Mouse (Mus musculus) gastrocnemius, adult 8-10 months (tissue): ENCODE measurements around the gene Gm45783. TPM values are rescaled to one million over a fixed set of nuclear protein-coding genes. Genes with fewer than 3 reads are reported as not detected.
"Not testable (repeated sequence)": the region's sequence is repeated elsewhere in the genome, so short reads cannot be mapped to it uniquely, and the experiment has no call there.

ENCODE experiments used
- DNase-seq, 2 experiments: peaks; one replicate each; pipeline ENCODE4 v3.0.0; 2022; ENCODE audit warnings: low spot score in 2 of 2
- microRNA-seq: library from miRNA; unstranded; fragments of <30 nt; microRNA quantifications from one replicate; pipeline ENCODE4 v1.2.0, GENCODE M21; 2022
- total RNA-seq, 4 experiments: library from RNA; stranded (reverse); gene quantifications; 2 replicates each; pipeline ENCODE4 v1.2.4; 2022

Gene Gm45783
- total RNA-seq: not detected

- not testable (repeated sequence) for DNase-seq
Observed at GRCm38 (mm10) chr7:7374431-7374830, at the start of gene Gm45783. Gene Gm45783, minus strand, starts transcription at chr7:7374573.

GRCm38 (mm10) chr7:7399603-7400002 is 25.2 kb upstream of the Gm45783 start, which contains the start of gene Vmn2r31:
Gene Vmn2r31, minus strand, starts transcription at chr7:7399703.
- not testable (repeated sequence) for DNase-seq

GRCm38 (mm10) chr7:7337509-7337908 is 36.9 kb downstream of the Gm45783 start, which contains the start of gene Vmn2r30:
Gene Vmn2r30, minus strand, starts transcription at chr7:7337609.
- DNase-seq: not testable (repeated sequence)

GRCm38 (mm10) chr7:7295595-7295994 is 78.8 kb downstream of the Gm45783 start:
- DNase-seq: peak in 1 of 2 experiments; percentile 19

Small RNA genes lying within 50 kb of the gene (microRNA-seq; reads per million reads assigned to microRNA genes)
- not detected for gene Mir5620

Other genes starting within 250 kb of the Gm45783 start
- 1 to 10 TPM in 2 of 4 experiments, under 1 TPM in 2; 0.65 to 2.0 (median 1.0) TPM for gene Zfp773, start 237.8 kb downstream of the Gm45783 start, total RNA-seq
- gene Zfp418, start 203.2 kb downstream of the Gm45783 start, total RNA-seq: 1 to 10 TPM; 1.3 to 2.6 (median 1.9) TPM
- 1 to 10 TPM; 2.2 to 3.2 (median 2.3) TPM for gene Zfp772, start 164.6 kb downstream of the Gm45783 start, total RNA-seq
- under 1 TPM in 2 of 4 experiments, not detected in 2; 0.18 to 0.21 TPM for gene Vmn2r29, start 127.2 kb downstream of the Gm45783 start, total RNA-seq
- 1 to 10 TPM in 2 of 4 experiments, under 1 TPM in 2; 0.43 to 2.9 (median 1.9) TPM for gene Gm45844, start 96.3 kb downstream of the Gm45783 start, total RNA-seq
- gene Clcn4, start 73.7 kb downstream of the Gm45783 start, total RNA-seq: 10 to 100 TPM; 34.5 to 39.9 (median 36.4) TPM
- gene Vmn2r30, start 37.0 kb downstream of the Gm45783 start, total RNA-seq: not detected
- not detected for gene Vmn2r31, start 25.1 kb upstream of the Gm45783 start, total RNA-seq
- not detected for gene Vmn2r32, start 105.4 kb upstream of the Gm45783 start, total RNA-seq
- gene Vmn2r33, start 192.2 kb upstream of the Gm45783 start, total RNA-seq: not detected